Mouse (Mus musculus): ENCODE data around the gene Klhl29. TPM values are rescaled to one million over a fixed set of nuclear protein-coding genes. Genes with fewer than 3 reads are reported as not detected.

The Klhl29 gene
- polyA plus RNA-seq, 1 experiment from 2014 or later = 0.02 TPM

GRCm38 (mm10) chr12:5182586-5182985, 192.9 kb downstream of the Klhl29 start:
- no peak overlapping the region for H3K4me3 ChIP-seq (ENCODE audit: low read depth, low read length)
- H3K36me3 ChIP-seq (ENCODE audit: control insufficient read depth, insufficient read depth) = no peaks in the 10 kb centered on the region
- H3K9me3 ChIP-seq (replicated peaks; ENCODE audit: control insufficient read depth, low read length) = no peaks in the 10 kb centered on the region
- WGBS (ENCODE audit: insufficient replicate concordance) = 58% methylated on average over 4 of the region's 4 CpGs
- no peak overlapping the region for H3K4me2 ChIP-seq (ENCODE audit: low read depth, low read length)
- no peak for ATAC-seq (ENCODE audit: low read depth)
- no peak overlapping the region for H3K27ac ChIP-seq (ENCODE audit: low read length)
- no peaks in the 10 kb centered on the region for H3K4me1 ChIP-seq (ENCODE audit: control insufficient read depth, low read depth, low read length)
- H3K9ac ChIP-seq (ENCODE audit: low read depth, low read length) = no peak overlapping the region
- no peaks in the 10 kb centered on the region for H3K27me3 ChIP-seq (ENCODE audit: control insufficient read depth, insufficient read depth, low read depth, low read length)

- Histone ChIP-seq H3K4me2 (ENCODE audit: low read depth, low read length) (no peak overlapping the region), H3K9me3 (replicated peaks; ENCODE audit: control insufficient read depth, low read length) (no peaks in the 10 kb centered on the region), H3K27ac (ENCODE audit: low read length) (no peak overlapping the region), H3K9ac (ENCODE audit: low read depth, low read length) (no peak overlapping the region), H3K4me3 (ENCODE audit: low read depth, low read length) (no peak overlapping the region), H3K4me1 (ENCODE audit: control insufficient read depth, low read depth, low read length) (no peaks in the 10 kb centered on the region), H3K27me3 (ENCODE audit: control insufficient read depth, insufficient read depth, low read depth, low read length) (no peaks in the 10 kb centered on the region), H3K36me3 (ENCODE audit: control insufficient read depth, insufficient read depth) (no peaks in the 10 kb centered on the region)
- no peak for ATAC-seq (ENCODE audit: low read depth)
- WGBS (ENCODE audit: insufficient replicate concordance) = 73% methylated on average over 4 of the region's 4 CpGs
Observed at GRCm38 (mm10) chr12:5182165-5182564, 193.3 kb downstream of the Klhl29 start.

DNA sequence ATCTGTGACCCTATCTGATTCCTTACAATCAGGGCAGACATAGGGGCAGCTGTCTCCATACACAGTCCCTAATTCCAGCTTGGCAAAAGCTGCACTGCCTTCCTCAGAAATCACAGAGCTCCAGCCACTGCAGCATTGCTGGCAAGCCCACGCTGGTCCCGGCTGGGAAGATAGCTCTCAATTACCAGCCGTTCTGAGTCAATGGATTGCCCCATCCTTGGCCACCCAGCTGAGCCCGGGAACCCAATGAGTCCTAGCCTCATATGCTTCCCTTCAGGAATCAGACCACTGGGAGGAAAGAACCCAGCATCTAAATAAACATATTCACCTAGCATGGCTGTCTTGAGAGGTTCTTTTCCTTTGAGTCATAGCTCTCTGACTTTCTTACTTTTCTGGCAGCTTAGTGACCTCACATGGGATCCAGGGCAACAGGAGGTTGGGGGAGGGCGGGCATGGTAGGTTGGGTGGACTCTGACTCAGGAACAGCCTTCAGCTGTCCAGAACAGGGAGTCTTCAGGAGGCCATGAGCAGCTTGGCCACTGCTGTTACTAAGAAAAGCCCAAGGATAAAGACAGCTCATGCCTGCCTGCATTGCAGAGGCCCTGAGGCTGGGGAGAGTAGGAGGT, 198.7 kb downstream of the Klhl29 start:
- no peak overlapping the region for H3K4me2 ChIP-seq (ENCODE audit: low read depth, low read length)
- WGBS (ENCODE audit: insufficient replicate concordance) = 55% methylated on average over 5 of the region's 5 CpGs
- no peak overlapping the region for H3K9ac ChIP-seq (ENCODE audit: low read depth, low read length)
- H3K4me1 ChIP-seq (ENCODE audit: control insufficient read depth, low read depth, low read length) = no peaks in the 10 kb centered on the region
- H3K27ac ChIP-seq (ENCODE audit: low read length) = no peak overlapping the region
- no peak overlapping the region for H3K4me3 ChIP-seq (ENCODE audit: low read depth, low read length)
- no peaks in the 10 kb centered on the region for H3K27me3 ChIP-seq (ENCODE audit: control insufficient read depth, insufficient read depth, low read depth, low read length)
- no peaks in the 10 kb centered on the region for H3K9me3 ChIP-seq (replicated peaks; ENCODE audit: control insufficient read depth, low read length)
- ATAC-seq (ENCODE audit: low read depth) = no peak
- H3K36me3 ChIP-seq (ENCODE audit: control insufficient read depth, insufficient read depth) = no peaks in the 10 kb centered on the region

- no peaks in the 10 kb centered on the region for H3K9me3 ChIP-seq (replicated peaks; ENCODE audit: control insufficient read depth, low read length)
- WGBS (ENCODE audit: insufficient replicate concordance) = 37% methylated on average over 6 of the region's 6 CpGs
- no peak overlapping the region for H3K9ac ChIP-seq (ENCODE audit: low read depth, low read length)
- no peak overlapping the region for H3K27ac ChIP-seq (ENCODE audit: low read length)
- ATAC-seq (ENCODE audit: low read depth) = no peak
- H3K27me3 ChIP-seq (ENCODE audit: control insufficient read depth, insufficient read depth, low read depth, low read length) = no peaks in the 10 kb centered on the region
- H3K4me3 ChIP-seq (ENCODE audit: low read depth, low read length) = no peak overlapping the region
- no peak overlapping the region for H3K4me2 ChIP-seq (ENCODE audit: low read depth, low read length)
- H3K4me1 ChIP-seq (ENCODE audit: control insufficient read depth, low read depth, low read length) = no peaks in the 10 kb centered on the region
- no peaks in the 10 kb centered on the region for H3K36me3 ChIP-seq (ENCODE audit: control insufficient read depth, insufficient read depth)
Observed at GRCm38 (mm10) chr12:5166141-5166540, 209.3 kb downstream of the Klhl29 start.

DNA sequence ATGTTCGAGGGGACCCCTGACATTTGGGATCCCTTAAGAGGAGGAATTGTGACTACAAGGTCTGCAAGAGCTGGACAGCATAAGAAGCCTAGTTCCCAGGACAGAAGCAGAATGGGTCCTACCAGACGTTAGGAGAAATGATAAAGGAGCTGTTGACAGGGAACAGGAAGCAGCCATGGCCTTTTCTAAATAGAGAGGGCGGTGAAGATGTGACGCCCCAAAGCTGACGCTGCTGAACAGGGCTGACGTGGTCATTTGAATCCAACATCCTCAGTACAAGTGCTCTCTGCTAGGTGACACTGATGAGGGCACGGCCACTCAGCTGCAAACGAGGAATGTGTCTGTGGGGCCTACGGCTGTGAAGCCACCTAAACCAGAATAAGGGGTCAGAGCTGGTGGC, 210.1 kb downstream of the Klhl29 start:
- Histone ChIP-seq H3K4me3 (ENCODE audit: low read depth, low read length) (no peak overlapping the region), H3K36me3 (ENCODE audit: control insufficient read depth, insufficient read depth) (no peaks in the 10 kb centered on the region), H3K9me3 (replicated peaks; ENCODE audit: control insufficient read depth, low read length) (no peaks in the 10 kb centered on the region), H3K4me2 (ENCODE audit: low read depth, low read length) (no peak overlapping the region), H3K27me3 (ENCODE audit: control insufficient read depth, insufficient read depth, low read depth, low read length) (no peaks in the 10 kb centered on the region), H3K9ac (ENCODE audit: low read depth, low read length) (no peak overlapping the region), H3K4me1 (ENCODE audit: control insufficient read depth, low read depth, low read length) (no peaks in the 10 kb centered on the region), H3K27ac (ENCODE audit: low read length) (no peak overlapping the region)
- WGBS (ENCODE audit: insufficient replicate concordance) = 40% methylated on average over 9 of the region's 9 CpGs
- ATAC-seq (ENCODE audit: low read depth) = no peak

GRCm38 (mm10) chr12:5162672-5163071, 212.8 kb downstream of the Klhl29 start:
- Histone ChIP-seq H3K4me3 (ENCODE audit: low read depth, low read length) (no peak overlapping the region), H3K4me1 (ENCODE audit: control insufficient read depth, low read depth, low read length) (no peaks in the 10 kb centered on the region), H3K4me2 (ENCODE audit: low read depth, low read length) (no peak overlapping the region), H3K27ac (ENCODE audit: low read length) (no peak overlapping the region), H3K9ac (ENCODE audit: low read depth, low read length) (no peak overlapping the region), H3K27me3 (ENCODE audit: control insufficient read depth, insufficient read depth, low read depth, low read length) (no peaks in the 10 kb centered on the region), H3K36me3 (ENCODE audit: control insufficient read depth, insufficient read depth) (no peaks in the 10 kb centered on the region), H3K9me3 (replicated peaks; ENCODE audit: control insufficient read depth, low read length) (no peaks in the 10 kb centered on the region)
- 60% methylated on average over 6 of the region's 6 CpGs for WGBS (ENCODE audit: insufficient replicate concordance)
- ATAC-seq (ENCODE audit: low read depth) = no peak

DNA sequence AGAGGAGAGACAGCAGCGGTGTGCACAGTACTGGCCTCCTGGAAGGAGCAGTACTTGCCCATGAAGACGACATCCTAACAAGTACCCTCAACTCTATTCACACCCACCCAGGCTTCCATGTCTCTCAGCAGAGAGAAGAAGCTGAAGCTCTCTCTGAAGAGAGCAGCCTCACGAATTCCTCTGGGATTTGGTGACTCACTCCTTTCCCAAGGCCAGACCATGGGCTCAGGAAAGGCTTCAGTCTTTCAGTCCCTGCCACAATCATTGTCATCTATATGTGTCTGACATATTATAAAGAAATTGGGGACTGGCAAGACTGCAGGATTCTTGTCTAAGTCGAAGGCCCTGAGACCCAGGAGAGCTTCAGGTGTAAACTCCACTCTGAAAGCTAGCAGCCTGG, 213.9 kb downstream of the Klhl29 start:
- no peak overlapping the region for H3K4me2 ChIP-seq (ENCODE audit: low read depth, low read length)
- H3K27me3 ChIP-seq (ENCODE audit: control insufficient read depth, insufficient read depth, low read depth, low read length) = no peaks in the 10 kb centered on the region
- WGBS (ENCODE audit: insufficient replicate concordance) = 62% methylated on average over 4 of the region's 4 CpGs
- ATAC-seq (ENCODE audit: low read depth) = no peak
- no peak overlapping the region for H3K4me3 ChIP-seq (ENCODE audit: low read depth, low read length)
- H3K9me3 ChIP-seq (replicated peaks; ENCODE audit: control insufficient read depth, low read length) = no peaks in the 10 kb centered on the region
- no peaks in the 10 kb centered on the region for H3K36me3 ChIP-seq (ENCODE audit: control insufficient read depth, insufficient read depth)
- H3K27ac ChIP-seq (ENCODE audit: low read length) = no peak overlapping the region
- H3K9ac ChIP-seq (ENCODE audit: low read depth, low read length) = no peak overlapping the region
- no peaks in the 10 kb centered on the region for H3K4me1 ChIP-seq (ENCODE audit: control insufficient read depth, low read depth, low read length)

DNA sequence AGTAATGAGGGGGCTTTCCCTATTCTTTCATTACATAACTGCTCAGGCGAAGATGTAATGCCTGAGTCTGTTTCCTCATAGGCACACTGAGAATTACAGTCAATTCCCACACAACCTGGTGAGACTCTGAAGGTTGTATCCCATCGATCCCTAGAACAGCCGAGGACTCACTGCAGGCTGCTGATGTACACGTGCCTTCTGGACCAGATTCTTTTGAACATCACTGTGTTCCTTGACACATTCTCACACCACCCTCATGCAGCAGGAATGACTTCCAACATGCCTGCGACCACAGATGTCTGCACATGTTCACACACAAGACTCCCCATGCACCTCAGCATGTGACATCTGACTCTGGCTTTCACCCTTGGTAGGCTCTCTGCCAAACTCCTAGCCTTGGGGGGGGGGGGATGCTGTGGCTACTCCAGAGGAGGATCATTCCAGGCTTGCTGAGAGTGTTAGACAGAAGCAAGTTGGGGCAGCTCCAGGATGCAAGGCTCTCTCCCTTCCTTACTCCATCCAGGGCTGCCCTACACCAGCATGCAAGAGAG, 217.5 kb downstream of the Klhl29 start:
- Histone ChIP-seq H3K4me1 (ENCODE audit: control insufficient read depth, low read depth, low read length) (no peaks in the 10 kb centered on the region), H3K9ac (ENCODE audit: low read depth, low read length) (no peak overlapping the region), H3K9me3 (replicated peaks; ENCODE audit: control insufficient read depth, low read length) (no peaks in the 10 kb centered on the region), H3K36me3 (ENCODE audit: control insufficient read depth, insufficient read depth) (no peaks in the 10 kb centered on the region), H3K4me3 (ENCODE audit: low read depth, low read length) (no peak overlapping the region), H3K4me2 (ENCODE audit: low read depth, low read length) (no peak overlapping the region), H3K27ac (ENCODE audit: low read length) (no peak overlapping the region), H3K27me3 (ENCODE audit: control insufficient read depth, insufficient read depth, low read depth, low read length) (no peaks in the 10 kb centered on the region)
- WGBS (ENCODE audit: insufficient replicate concordance) = 54% methylated on average over 5 of the region's 5 CpGs
- no peak for ATAC-seq (ENCODE audit: low read depth)

GRCm38 (mm10) chr12:5157021-5157681, 218.3 kb downstream of the Klhl29 start:
- Histone ChIP-seq H3K27me3 (ENCODE audit: control insufficient read depth, insufficient read depth, low read depth, low read length) (no peaks in the 10 kb centered on the region), H3K9ac (ENCODE audit: low read depth, low read length) (no peak overlapping the region), H3K4me2 (ENCODE audit: low read depth, low read length) (no peak overlapping the region), H3K4me1 (ENCODE audit: control insufficient read depth, low read depth, low read length) (no peaks in the 10 kb centered on the region), H3K9me3 (replicated peaks; ENCODE audit: control insufficient read depth, low read length) (no peaks in the 10 kb centered on the region), H3K4me3 (ENCODE audit: low read depth, low read length) (no peak overlapping the region), H3K36me3 (ENCODE audit: control insufficient read depth, insufficient read depth) (no peaks in the 10 kb centered on the region), H3K27ac (ENCODE audit: low read length) (no peak overlapping the region)
- no peak for ATAC-seq (ENCODE audit: low read depth)
- WGBS (ENCODE audit: insufficient replicate concordance) = 52% methylated on average over 6 of the region's 6 CpGs
